Mouse (Mus musculus): ENCODE results near the gene Arhgap10. TPM values are rescaled to one million over a fixed set of nuclear protein-coding genes. Genes with fewer than 3 reads are reported as not detected.
A peak's percentile ranks its signal among the peaks of the same experiment; 100 is the strongest.

Arhgap10 gene
- polyA plus RNA-seq, 1 experiment from 2014 or later: 36.8 TPM

DNA sequence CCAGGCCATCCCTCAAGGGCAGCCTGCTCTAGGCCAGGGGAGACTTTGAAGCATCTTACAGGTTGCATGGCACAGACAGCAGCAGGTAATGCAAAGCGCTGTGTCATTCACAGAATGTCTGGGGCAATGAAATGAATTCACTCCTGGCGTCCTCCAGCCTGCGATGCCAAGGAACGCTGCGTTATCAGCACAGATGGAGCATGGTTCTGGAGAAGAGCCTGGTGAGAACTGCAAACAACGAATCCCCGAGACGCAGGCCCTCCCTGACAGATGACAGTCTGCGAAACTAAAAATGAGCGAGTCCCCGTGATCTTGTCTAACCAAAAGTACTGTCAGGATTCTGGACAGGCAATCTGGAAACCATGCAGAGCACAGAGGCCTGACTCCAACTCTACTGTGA is 153.3 kb downstream of the Arhgap10 start:
- no peak for ATAC-seq (ENCODE audit: insufficient number of reproducible peaks, insufficient read depth, low FRiP score, low TSS enrichment, low read depth)
- H3K9ac ChIP-seq (replicated peaks): no peak overlapping the region
- no peak overlapping the region for H3K4me3 ChIP-seq (replicated peaks)
- H3K36me3 ChIP-seq: peaks cover 9% of the 10 kb centered on the region; the same call in 1 of the 2 replicates
- no peaks in the 10 kb centered on the region for H3K27me3 ChIP-seq
- no peak overlapping the region for H3K4me2 ChIP-seq
- no peaks in the 10 kb centered on the region for H3K9me3 ChIP-seq
- 90% methylated on average over 11 of the region's 11 CpGs for WGBS
- H3K4me1 ChIP-seq (replicated peaks): peaks cover 17% of the 10 kb centered on the region; the same call in 1 of the 2 replicates
- peak overlapping the region; percentile 50 for H3K27ac ChIP-seq

DNA sequence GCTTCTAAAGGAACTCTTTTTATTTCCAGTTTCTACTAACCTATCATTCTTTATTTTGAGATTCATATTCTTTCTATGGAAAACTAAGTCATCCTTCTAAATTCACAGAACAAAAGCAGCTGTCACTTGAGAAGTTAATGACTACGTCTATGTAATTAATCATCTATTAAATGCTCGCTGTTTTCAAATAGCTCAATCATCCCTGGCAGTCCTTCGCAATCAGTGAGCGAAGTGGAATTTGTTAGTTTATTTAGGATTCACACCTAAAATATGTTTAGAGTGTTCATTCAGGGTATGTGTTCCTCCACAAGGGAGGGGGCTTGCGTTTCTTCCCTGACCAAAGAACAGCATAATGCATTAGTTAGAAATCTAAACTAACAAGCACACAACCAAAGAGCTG is 156.9 kb downstream of the Arhgap10 start:
- peaks cover 15% of the 10 kb centered on the region; the same call in 1 of the 2 replicates for H3K4me1 ChIP-seq (replicated peaks)
- no peak for ATAC-seq (ENCODE audit: insufficient number of reproducible peaks, insufficient read depth, low FRiP score, low TSS enrichment, low read depth)
- peaks cover 21% of the 10 kb centered on the region; the same call in 1 of the 2 replicates for H3K36me3 ChIP-seq
- no peaks in the 10 kb centered on the region for H3K27me3 ChIP-seq
- no peak overlapping the region for H3K27ac ChIP-seq
- H3K4me3 ChIP-seq (replicated peaks): no peak overlapping the region
- no peak overlapping the region for H3K4me2 ChIP-seq
- 83% methylated on average over 5 of the region's 5 CpGs for WGBS
- H3K9me3 ChIP-seq: no peaks in the 10 kb centered on the region
- no peak overlapping the region for H3K9ac ChIP-seq (replicated peaks)

DNA sequence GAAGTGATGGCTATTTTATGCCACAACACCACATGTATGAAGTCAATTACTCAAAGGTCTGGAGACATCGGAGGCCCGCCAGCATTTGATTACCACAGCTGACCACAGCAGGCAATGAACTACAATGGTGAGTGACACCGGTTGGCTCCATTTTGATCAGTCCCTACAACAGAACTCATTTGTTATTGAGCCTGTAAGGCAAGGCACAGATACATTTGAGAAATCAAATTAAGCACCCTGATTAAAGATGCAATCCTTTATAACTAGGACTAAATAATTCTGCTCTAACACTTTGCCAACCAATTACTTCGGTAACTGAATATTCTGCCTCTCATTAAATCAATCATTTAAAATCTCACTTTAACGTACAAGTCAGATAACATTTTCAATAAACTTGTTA is 157.3 kb downstream of the Arhgap10 start:
- 84% methylated on average over 5 of the region's 5 CpGs for WGBS
- H3K4me1 ChIP-seq (replicated peaks): peaks cover 15% of the 10 kb centered on the region; the same call in 1 of the 2 replicates
- H3K27me3 ChIP-seq: no peaks in the 10 kb centered on the region
- peaks cover 21% of the 10 kb centered on the region; the same call in 1 of the 2 replicates for H3K36me3 ChIP-seq
- H3K9me3 ChIP-seq: no peaks in the 10 kb centered on the region
- H3K9ac ChIP-seq (replicated peaks): no peak overlapping the region
- no peak for ATAC-seq (ENCODE audit: insufficient number of reproducible peaks, insufficient read depth, low FRiP score, low TSS enrichment, low read depth)
- H3K4me3 ChIP-seq (replicated peaks): no peak overlapping the region
- no peak overlapping the region for H3K27ac ChIP-seq
- H3K4me2 ChIP-seq: no peak overlapping the region

DNA sequence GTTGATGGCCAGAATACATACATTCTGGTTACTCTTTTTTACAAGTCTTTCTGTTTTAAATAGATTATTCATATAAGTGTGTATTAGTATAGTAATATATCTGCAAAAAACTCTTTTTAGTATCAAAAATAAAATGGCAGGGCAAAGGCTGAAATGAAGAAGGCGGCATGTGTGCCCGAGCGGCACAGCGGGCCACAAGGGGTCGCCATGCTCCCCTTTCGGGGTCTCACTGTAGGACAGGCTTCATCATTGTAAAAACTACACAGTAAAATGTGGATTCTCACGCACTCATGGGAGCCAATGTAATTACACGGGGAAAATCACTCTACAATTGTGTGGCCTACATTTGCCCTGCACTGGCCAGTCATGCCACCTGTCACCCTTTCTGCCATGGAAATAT is 160.6 kb downstream of the Arhgap10 start:
- 75% methylated on average over 8 of the region's 8 CpGs for WGBS

DNA sequence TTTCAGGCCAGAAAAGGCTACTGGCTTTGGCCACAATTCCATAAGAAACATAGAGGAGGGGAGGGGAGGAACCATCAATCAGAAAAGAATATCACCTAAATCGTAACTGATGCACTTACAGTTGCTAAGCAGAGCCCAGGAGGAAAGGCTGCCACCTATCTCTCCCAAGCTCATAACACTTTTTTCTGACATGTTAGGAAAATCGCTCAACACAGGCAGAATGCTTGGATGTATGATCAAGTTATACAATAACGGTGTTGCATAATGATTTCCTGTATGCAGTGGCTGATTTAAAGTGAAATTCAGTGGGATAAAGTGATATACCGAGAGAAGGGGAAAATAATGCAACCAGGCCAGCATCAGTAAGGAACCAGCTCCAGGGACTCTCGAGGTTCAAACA is 162.4 kb downstream of the Arhgap10 start:
- Histone ChIP-seq H3K36me3 (peaks cover 20% of the 10 kb centered on the region; the same call in 1 of the 2 replicates), H3K27me3 (no peaks in the 10 kb centered on the region), H3K4me2 (no peak overlapping the region), H3K4me1 (replicated peaks) (peaks cover 40% of the 10 kb centered on the region), H3K27ac (peak overlapping the region; percentile 5; the same call in 1 of the 2 replicates), H3K4me3 (replicated peaks) (no peak overlapping the region), H3K9ac (replicated peaks) (no peak overlapping the region), H3K9me3 (no peaks in the 10 kb centered on the region)
- 88% methylated on average over 5 of the region's 5 CpGs for WGBS
- no peak for ATAC-seq (ENCODE audit: insufficient number of reproducible peaks, insufficient read depth, low FRiP score, low TSS enrichment, low read depth)

More for the DNA sequence above, 160.6 kb downstream of the Arhgap10 start:
- Histone ChIP-seq H3K27me3 (no peaks in the 10 kb centered on the region), H3K9me3 (no peaks in the 10 kb centered on the region), H3K4me1 (replicated peaks) (peaks cover 29% of the 10 kb centered on the region), H3K9ac (replicated peaks) (no peak overlapping the region), H3K4me3 (replicated peaks) (no peak overlapping the region), H3K36me3 (peaks cover 16% of the 10 kb centered on the region; the same call in 1 of the 2 replicates), H3K27ac (no peak overlapping the region), H3K4me2 (no peak overlapping the region)
- no peak for ATAC-seq (ENCODE audit: insufficient number of reproducible peaks, insufficient read depth, low FRiP score, low TSS enrichment, low read depth)

DNA sequence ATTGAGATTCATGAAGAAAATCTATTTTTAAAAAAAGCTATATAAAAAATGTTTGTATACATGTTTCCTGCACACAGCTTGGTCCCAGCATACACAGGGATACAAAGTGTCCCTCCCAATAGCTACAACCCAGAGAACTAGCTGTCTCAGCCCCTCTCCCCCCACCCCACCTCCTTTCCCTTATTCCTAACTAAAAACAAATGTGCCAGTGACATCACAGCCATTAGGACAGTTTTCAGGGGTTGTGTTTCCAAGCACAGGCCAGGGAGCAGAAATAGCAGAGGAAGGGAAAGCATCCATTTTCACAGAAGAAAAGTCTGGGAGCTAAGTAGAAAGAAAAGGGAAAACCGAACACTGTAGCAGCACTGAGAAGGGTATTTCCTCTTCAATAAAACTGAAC is 163.6 kb downstream of the Arhgap10 start:
- Histone ChIP-seq H3K4me3 (replicated peaks) (no peak overlapping the region), H3K9me3 (no peaks in the 10 kb centered on the region), H3K4me1 (replicated peaks) (peaks cover 48% of the 10 kb centered on the region), H3K36me3 (peaks cover 16% of the 10 kb centered on the region; the same call in 1 of the 2 replicates), H3K27me3 (no peaks in the 10 kb centered on the region), H3K27ac (peak overlapping the region; percentile 5), H3K4me2 (no peak overlapping the region), H3K9ac (replicated peaks) (no peak overlapping the region)
- ATAC-seq (ENCODE audit: insufficient number of reproducible peaks, insufficient read depth, low FRiP score, low TSS enrichment, low read depth): no peak
- 20% methylated on average over 1 of the region's 1 CpGs for WGBS

DNA sequence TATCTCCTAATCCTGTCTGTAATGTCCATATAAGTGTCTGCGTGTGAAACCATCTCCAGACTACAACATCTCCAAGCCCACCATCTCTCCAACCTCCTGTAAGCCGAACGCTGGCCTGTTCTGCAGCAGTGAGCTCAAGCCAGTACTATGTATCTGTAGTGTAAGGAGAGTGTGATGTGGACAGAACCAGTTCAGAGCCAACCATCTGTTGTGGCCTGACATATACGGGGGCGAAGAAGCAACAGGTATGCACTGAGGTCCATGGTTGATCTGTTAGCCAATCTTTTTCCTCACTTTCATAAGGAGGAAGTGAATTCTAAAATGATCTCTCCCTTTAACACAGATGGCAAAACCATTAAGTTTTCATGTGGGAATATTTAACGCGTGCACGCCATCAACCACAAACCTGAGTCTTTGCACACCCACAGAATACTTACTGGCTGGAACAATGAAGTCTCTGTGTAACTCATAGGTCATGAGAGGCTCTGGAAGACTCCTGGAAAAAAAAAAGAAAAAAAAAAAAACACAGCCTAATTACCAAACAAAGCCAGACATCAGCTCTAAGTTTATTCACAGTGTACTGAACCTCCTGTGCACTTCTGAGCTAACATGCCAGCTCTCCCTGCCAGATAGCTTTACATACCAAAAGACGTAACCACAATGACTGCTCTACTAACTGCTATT is 166.4 kb downstream of the Arhgap10 start:
- H3K9me3 ChIP-seq: no peaks in the 10 kb centered on the region
- H3K9ac ChIP-seq (replicated peaks): no peak overlapping the region
- peaks cover 5% of the 10 kb centered on the region; the same call in 1 of the 2 replicates for H3K36me3 ChIP-seq
- WGBS: 55% methylated on average over 9 of the region's 9 CpGs
- H3K4me1 ChIP-seq (replicated peaks): peaks cover 48% of the 10 kb centered on the region
- peak overlapping the region; percentile 87 for H3K27ac ChIP-seq
- no peak overlapping the region for H3K4me3 ChIP-seq (replicated peaks)
- peak; percentile 81 for ATAC-seq (ENCODE audit: insufficient number of reproducible peaks, insufficient read depth, low FRiP score, low TSS enrichment, low read depth)
- H3K27me3 ChIP-seq: no peaks in the 10 kb centered on the region
- H3K4me2 ChIP-seq: no peak overlapping the region

DNA sequence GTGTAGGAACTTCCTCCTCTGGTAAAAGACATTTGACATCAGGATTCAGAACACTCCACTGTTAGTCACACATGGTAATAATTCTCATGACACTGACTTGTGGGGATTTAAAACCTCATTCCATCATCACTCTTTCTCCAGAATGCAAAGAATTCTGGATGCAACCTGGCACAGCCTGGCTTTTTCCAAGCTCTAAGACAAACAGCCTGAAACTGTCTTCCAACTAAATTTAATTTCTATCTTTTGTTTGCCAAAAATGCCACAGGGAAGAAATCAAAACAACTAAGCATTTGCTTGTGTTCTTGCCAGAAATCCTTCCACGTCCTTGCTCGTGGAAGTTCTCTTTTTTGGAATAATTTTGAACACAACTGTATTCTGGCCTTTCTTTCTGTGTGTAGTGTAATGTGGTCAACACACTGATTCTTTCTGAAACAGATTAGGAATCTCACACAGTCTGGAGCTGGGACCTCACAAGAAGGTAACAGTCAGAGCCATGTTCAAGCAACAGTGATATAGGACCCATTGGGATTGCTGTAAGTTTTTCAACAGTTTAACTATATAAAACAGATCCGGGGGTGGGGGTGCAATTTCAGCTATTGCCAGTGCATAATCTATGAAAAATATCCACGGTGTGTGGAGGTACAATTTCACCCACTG is 167.5 kb downstream of the Arhgap10 start:
- WGBS: 80% methylated on average over 4 of the region's 4 CpGs
- H3K27ac ChIP-seq: peak overlapping the region; percentile 87
- no peak for ATAC-seq (ENCODE audit: insufficient number of reproducible peaks, insufficient read depth, low FRiP score, low TSS enrichment, low read depth)

DNA sequence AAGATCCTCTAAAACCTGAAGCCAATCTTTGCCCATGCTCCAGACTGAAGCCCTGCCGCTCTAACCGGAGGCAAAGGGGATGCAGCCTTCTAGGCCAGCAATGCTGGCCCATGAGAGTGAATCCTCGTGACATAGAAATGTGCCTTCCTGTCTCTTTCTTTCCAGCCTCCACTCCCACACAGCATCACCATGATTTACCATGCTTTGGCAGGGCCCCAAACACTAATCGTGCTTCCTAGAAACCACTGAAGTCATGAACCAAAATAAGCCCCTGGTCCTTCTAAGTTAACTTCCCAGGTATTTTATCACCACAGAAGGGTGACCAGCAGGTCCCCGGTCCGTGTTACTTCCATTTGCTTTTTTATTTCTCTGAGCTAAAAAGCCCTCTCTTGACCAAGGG is 173.8 kb downstream of the Arhgap10 start:
- Histone ChIP-seq H3K4me2 (no peak overlapping the region), H3K4me3 (replicated peaks) (no peak overlapping the region), H3K27ac (no peak overlapping the region), H3K9me3 (no peaks in the 10 kb centered on the region), H3K36me3 (peaks cover 27% of the 10 kb centered on the region), H3K9ac (replicated peaks) (no peak overlapping the region), H3K4me1 (replicated peaks) (peaks cover 11% of the 10 kb centered on the region), H3K27me3 (no peaks in the 10 kb centered on the region)
- 88% methylated on average over 6 of the region's 6 CpGs for WGBS
- no peak for ATAC-seq (ENCODE audit: insufficient number of reproducible peaks, insufficient read depth, low FRiP score, low TSS enrichment, low read depth)

More for the DNA sequence above, 167.5 kb downstream of the Arhgap10 start:
- Histone ChIP-seq H3K4me3 (replicated peaks) (no peak overlapping the region), H3K9ac (replicated peaks) (no peak overlapping the region), H3K36me3 (peaks cover 12% of the 10 kb centered on the region; the same call in 1 of the 2 replicates), H3K4me1 (replicated peaks) (peaks cover 48% of the 10 kb centered on the region), H3K9me3 (no peaks in the 10 kb centered on the region), H3K27me3 (no peaks in the 10 kb centered on the region), H3K4me2 (no peak overlapping the region)

DNA sequence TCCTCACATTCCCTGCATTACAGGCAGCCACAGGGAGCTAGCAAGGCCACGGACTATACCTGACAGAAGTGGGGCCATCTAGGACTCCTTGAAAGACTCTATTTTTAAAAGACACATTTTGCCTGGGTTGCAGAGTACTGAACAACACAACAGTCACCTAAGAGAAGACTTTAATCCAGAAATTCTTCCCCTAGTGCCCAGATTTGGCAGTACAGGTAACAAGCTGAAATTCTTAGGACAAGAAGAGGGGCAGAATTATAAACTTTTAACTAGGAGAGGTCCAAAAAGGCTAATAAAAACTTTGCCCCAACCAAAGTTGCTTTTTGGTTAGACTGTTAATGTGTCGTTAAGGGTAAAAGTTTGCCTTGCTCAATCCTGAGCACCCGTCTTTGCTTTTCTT is 174.4 kb downstream of the Arhgap10 start:
- Histone ChIP-seq H3K4me3 (replicated peaks) (no peak overlapping the region), H3K27me3 (no peaks in the 10 kb centered on the region), H3K4me1 (replicated peaks) (peaks cover 11% of the 10 kb centered on the region), H3K9me3 (no peaks in the 10 kb centered on the region), H3K36me3 (peaks cover 27% of the 10 kb centered on the region), H3K4me2 (no peak overlapping the region), H3K9ac (replicated peaks) (no peak overlapping the region), H3K27ac (no peak overlapping the region)
- WGBS: 81% methylated on average over 3 of the region's 3 CpGs
- ATAC-seq (ENCODE audit: insufficient number of reproducible peaks, insufficient read depth, low FRiP score, low TSS enrichment, low read depth): no peak

DNA sequence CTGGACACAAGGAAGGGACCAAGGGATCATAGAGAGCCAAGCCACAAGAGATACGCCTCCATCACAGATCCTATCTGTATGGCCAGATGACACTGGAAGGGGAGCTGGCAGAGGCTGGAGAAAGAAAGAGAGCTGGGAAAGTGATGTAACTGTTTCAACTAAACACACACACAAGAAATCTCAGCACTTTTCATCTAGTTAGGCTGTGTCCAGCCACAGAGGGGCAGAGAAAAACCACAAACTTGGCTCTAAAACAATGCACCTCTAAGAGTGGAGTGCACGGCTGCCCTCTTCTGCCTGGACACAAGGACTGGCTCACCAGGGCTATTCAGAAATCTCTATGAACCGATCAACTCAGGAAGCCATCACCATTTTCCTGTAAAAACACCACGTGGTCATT is 175.6 kb downstream of the Arhgap10 start:
- WGBS: 82% methylated on average over 4 of the region's 4 CpGs
- no peak overlapping the region for H3K4me2 ChIP-seq
- no peak overlapping the region for H3K9ac ChIP-seq (replicated peaks)
- H3K27me3 ChIP-seq: no peaks in the 10 kb centered on the region
- H3K27ac ChIP-seq: peak overlapping the region; percentile 82
- no peaks in the 10 kb centered on the region for H3K9me3 ChIP-seq
- no peak for ATAC-seq (ENCODE audit: insufficient number of reproducible peaks, insufficient read depth, low FRiP score, low TSS enrichment, low read depth)
- no peak overlapping the region for H3K4me3 ChIP-seq (replicated peaks)
- H3K36me3 ChIP-seq: peaks cover 30% of the 10 kb centered on the region
- H3K4me1 ChIP-seq (replicated peaks): peaks cover 17% of the 10 kb centered on the region
